Comparison of ENCODE assay signal across 16 mouse cellular contexts in the genomic region with DNA sequence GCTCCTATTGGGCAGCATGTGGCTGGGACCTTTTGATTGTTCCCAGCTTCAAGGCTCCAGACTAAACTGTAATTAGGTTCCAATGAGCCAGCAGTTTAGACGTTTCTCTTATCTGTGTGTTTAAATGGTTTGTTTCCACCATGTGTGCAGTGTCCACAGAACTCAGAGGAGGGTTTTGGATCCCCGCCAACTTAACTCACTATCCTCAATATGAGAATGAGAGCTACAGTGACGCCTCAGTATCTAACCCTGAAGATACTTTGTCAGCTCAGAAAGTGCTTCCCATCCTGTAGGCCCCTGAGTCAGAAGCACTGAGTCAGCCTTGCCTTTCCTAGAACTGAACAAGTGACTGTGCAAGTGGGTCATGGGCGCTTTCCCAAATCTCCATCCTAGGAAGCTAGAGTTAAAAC. TPM values are rescaled to one million over a fixed set of nuclear protein-coding genes. Genes with fewer than 3 reads are reported as not detected.
A peak's percentile ranks its signal among the peaks of the same experiment; 100 is the strongest.
DNase-seq lines count a peak whose midpoint lies in the region; ATAC-seq lines count a peak whose summit lies in the region.
"Had no signal": no experiment of that assay in that cellular context is flagged by ENCODE, and none has a peak within 500 bp of the region (broad histone marks: within the 10 kb centered on the region; RNA-seq: fewer than 3 reads in every experiment).

No protein-coding gene starts in this region.

- peak overlapping the region; percentile 30 for H3K27ac ChIP-seq in heart, embryonic 16.5 days (ENCODE audit: low read length)
- no peak overlapping the region for H3K27ac ChIP-seq in liver, embryonic 12.5 days
- H3K27ac ChIP-seq: forebrain, embryonic 13.5 days; lung, embryonic 15.5 days; neural tube, embryonic 13.5 days had no signal

- WGBS in heart, embryonic 16.5 days = 44% methylated on average over 4 of the region's 4 CpGs
- WGBS in liver, embryonic 12.5 days (ENCODE audit: insufficient replicate concordance) = 59% methylated on average over 4 of the region's 4 CpGs

- no peaks in the 10 kb centered on the region for H3K9me3 ChIP-seq in heart, embryonic 16.5 days (replicated peaks; ENCODE audit: control insufficient read depth, low read length)
- no peaks in the 10 kb centered on the region for H3K9me3 ChIP-seq in liver, embryonic 12.5 days (replicated peaks)
- H3K9me3 ChIP-seq: forebrain, embryonic 13.5 days; lung, embryonic 15.5 days; neural tube, embryonic 13.5 days had no signal

- H3K4me1 ChIP-seq in heart, embryonic 16.5 days (ENCODE audit: control insufficient read depth, insufficient read depth, low read length) = peaks cover 15% of the 10 kb centered on the region
- H3K4me1 ChIP-seq in liver, embryonic 12.5 days = peaks cover 14% of the 10 kb centered on the region
- H3K4me1 ChIP-seq: forebrain, embryonic 13.5 days; neural tube, embryonic 13.5 days had no signal

- peak; percentile 42; the same call in 1 of the 2 replicates for ATAC-seq in heart, embryonic 16.5 days (replicated peaks; ENCODE audit: extremely low read depth, insufficient read depth, low FRiP score)
- ATAC-seq in liver, embryonic 12.5 days = peak; percentile 45
- ATAC-seq in CD4-positive, CD25-positive, alpha-beta regulatory T cell, adult 4 months = no peak
- ATAC-seq: forebrain, embryonic 13.5 days; midbrain, embryonic 16.5 days had no signal

- no peak overlapping the region for H3K4me3 ChIP-seq in heart, embryonic 16.5 days (ENCODE audit: low read length)
- no peak overlapping the region for H3K4me3 ChIP-seq in liver, embryonic 12.5 days
- H3K4me3 ChIP-seq: forebrain, embryonic 13.5 days; lung, embryonic 15.5 days; neural tube, embryonic 13.5 days had no signal

- H3K4me2 ChIP-seq in heart, embryonic 16.5 days (ENCODE audit: low read depth, low read length) = no peak overlapping the region
- no peak overlapping the region for H3K4me2 ChIP-seq in liver, embryonic 12.5 days
- H3K4me2 ChIP-seq: forebrain, embryonic 13.5 days; lung, embryonic 15.5 days; neural tube, embryonic 13.5 days had no signal

- DNase-seq in heart, adult 8-10 months (ENCODE audit: low spot score) = no peak
- peak; percentile 17 for DNase-seq in 3T3-L1 (ENCODE audit: low read depth, low spot score)
- peak; percentile 45 for DNase-seq in NIH3T3 (ENCODE audit: low read depth)
- DNase-seq in gastrocnemius, adult 8-10 months (ENCODE audit: low spot score in 2 of 2) = no peak
- DNase-seq: cerebellum, postnatal 36 days; gastrocnemius, postnatal 36 days; kidney, postnatal 4 days; right cerebral cortex, postnatal 14 days; thymus, postnatal 25 days had no signal

- no peak overlapping the region for H3K9ac ChIP-seq in heart, embryonic 16.5 days (ENCODE audit: low read length)
- no peak overlapping the region for H3K9ac ChIP-seq in liver, embryonic 12.5 days
- H3K9ac ChIP-seq: forebrain, embryonic 13.5 days; lung, embryonic 15.5 days; neural tube, embryonic 13.5 days had no signal

- H3K36me3 ChIP-seq in heart, embryonic 16.5 days (ENCODE audit: control insufficient read depth, insufficient read depth) = peaks cover 19% of the 10 kb centered on the region; the same call in 1 of the 2 replicates
- peaks cover 62% of the 10 kb centered on the region for H3K36me3 ChIP-seq in liver, embryonic 12.5 days

- H3K27me3 ChIP-seq in heart, embryonic 16.5 days (ENCODE audit: control insufficient read depth, insufficient read depth, low read length) = no peaks in the 10 kb centered on the region
- H3K27me3 ChIP-seq in liver, embryonic 12.5 days (replicated peaks) = no peaks in the 10 kb centered on the region
- H3K27me3 ChIP-seq: forebrain, embryonic 13.5 days; lung, embryonic 15.5 days; neural tube, embryonic 13.5 days had no signal

RNA-seq across cellular contexts. Expression of gene Dnajc9, which starts 11.6 kb away (rescaled TPM):
- polyA plus RNA-seq in heart, embryonic 16.5 days (2015; fragmentation: Nextera tagmentation; extraction: Ambion mirVana) = 101 and 126 TPM in 2 replicates
- total RNA-seq in heart, adult 8-10 months (2022) = 10 to 100 TPM; 10.7 to 13.7 (median 12.1) TPM
- 146 and 147 TPM in 2 replicates for polyA plus RNA-seq in liver, embryonic 12.5 days (2016; fragmentation: Nextera tagmentation; extraction: Ambion mirVana)
- polyA plus RNA-seq in CD4-positive, CD25-positive, alpha-beta regulatory T cell, adult 4 months (2017; shearing (Covaris generic)) = 100 to 1,000 TPM; 145 to 195 TPM
- 10 to 100 TPM in 3 of 4 experiments, 1 to 10 TPM in 1; 8.8 to 12.0 (median 11.3) TPM for total RNA-seq in gastrocnemius, adult 8-10 months (2022)

RNA-seq across cellular contexts. Expression of gene Mrps16, which starts 16.3 kb away (rescaled TPM):
- polyA plus RNA-seq in heart, embryonic 16.5 days (2015; fragmentation: Nextera tagmentation; extraction: Ambion mirVana) = 93.5 and 93.8 TPM in 2 replicates
- total RNA-seq in heart, adult 8-10 months (2022) = 10 to 100 TPM; 75.0 to 83.1 (median 78.0) TPM
- 80.1 and 81.3 TPM in 2 replicates for polyA plus RNA-seq in liver, embryonic 12.5 days (2016; fragmentation: Nextera tagmentation; extraction: Ambion mirVana)
- polyA plus RNA-seq in CD4-positive, CD25-positive, alpha-beta regulatory T cell, adult 4 months (2017; shearing (Covaris generic)) = 100 to 1,000 TPM in 1 of 2 experiments, 10 to 100 TPM in 1; 99.8 to 106 TPM
- 10 to 100 TPM; 50.4 to 57.5 (median 51.0) TPM for total RNA-seq in gastrocnemius, adult 8-10 months (2022)

RNA-seq across cellular contexts. Expression of gene Fam149b, which starts 29.2 kb away (rescaled TPM):
- polyA plus RNA-seq in heart, embryonic 16.5 days (2015; fragmentation: Nextera tagmentation; extraction: Ambion mirVana) = 26.3 TPM in 2 replicates
- 10 to 100 TPM; 30.1 to 32.7 (median 30.5) TPM for total RNA-seq in heart, adult 8-10 months (2022)
- 14.6 TPM in 2 replicates for polyA plus RNA-seq in liver, embryonic 12.5 days (2016; fragmentation: Nextera tagmentation; extraction: Ambion mirVana)
- 10 to 100 TPM; 67.6 to 71.9 TPM for polyA plus RNA-seq in CD4-positive, CD25-positive, alpha-beta regulatory T cell, adult 4 months (2017; shearing (Covaris generic))
- 10 to 100 TPM; 18.9 to 22.9 (median 21.4) TPM for total RNA-seq in gastrocnemius, adult 8-10 months (2022)

RNA-seq across cellular contexts. Expression of gene Ecd, which starts 29.2 kb away (rescaled TPM):
- polyA plus RNA-seq in heart, embryonic 16.5 days (2015; fragmentation: Nextera tagmentation; extraction: Ambion mirVana) = 34.9 and 35.8 TPM in 2 replicates
- 10 to 100 TPM; 38.3 to 42.0 (median 39.9) TPM for total RNA-seq in heart, adult 8-10 months (2022)
- polyA plus RNA-seq in liver, embryonic 12.5 days (2016; fragmentation: Nextera tagmentation; extraction: Ambion mirVana) = 49.2 and 49.5 TPM in 2 replicates
- polyA plus RNA-seq in CD4-positive, CD25-positive, alpha-beta regulatory T cell, adult 4 months (2017; shearing (Covaris generic)) = 10 to 100 TPM; 70.5 to 80.7 TPM
- 10 to 100 TPM; 35.1 to 40.1 (median 37.5) TPM for total RNA-seq in gastrocnemius, adult 8-10 months (2022)

Comparison
In these comparisons a context has a peak if more than half of its experiments do, and no peak if none do; other contexts are left out.
1. DNase-seq: peak in 3T3-L1 (single experiment) and NIH3T3 (single experiment); none in heart, adult 8-10 months (single experiment) and gastrocnemius, adult 8-10 months (0 of 2).